Mouse (Mus musculus) megakaryocyte, embryonic 14.5 days (primary cell): Measurements from ENCODE around the gene Spock3.

Source experiments
- FLI1 ChIP-seq: IDR thresholded peaks from 2 replicates; pipeline ENCODE4 v1.6.1; 2012; ENCODE audit warnings: low read length, inconsistent platforms, mixed read lengths
- GATA1 ChIP-seq: IDR thresholded peaks from 3 replicates; pipeline ENCODE4 v1.6.1; 2012; ENCODE audit warnings: mixed read lengths, low read length, inconsistent platforms, borderline replicate concordance

- no peak for TF ChIP-seq GATA1
- TF ChIP-seq FLI1 = no peak
Observed at GRCm38 (mm10) chr8:63258812-63259385, 308.1 kb downstream of the Spock3 start.
